Mouse (Mus musculus): ENCODE measurements around the gene Cox8a.

DNA sequence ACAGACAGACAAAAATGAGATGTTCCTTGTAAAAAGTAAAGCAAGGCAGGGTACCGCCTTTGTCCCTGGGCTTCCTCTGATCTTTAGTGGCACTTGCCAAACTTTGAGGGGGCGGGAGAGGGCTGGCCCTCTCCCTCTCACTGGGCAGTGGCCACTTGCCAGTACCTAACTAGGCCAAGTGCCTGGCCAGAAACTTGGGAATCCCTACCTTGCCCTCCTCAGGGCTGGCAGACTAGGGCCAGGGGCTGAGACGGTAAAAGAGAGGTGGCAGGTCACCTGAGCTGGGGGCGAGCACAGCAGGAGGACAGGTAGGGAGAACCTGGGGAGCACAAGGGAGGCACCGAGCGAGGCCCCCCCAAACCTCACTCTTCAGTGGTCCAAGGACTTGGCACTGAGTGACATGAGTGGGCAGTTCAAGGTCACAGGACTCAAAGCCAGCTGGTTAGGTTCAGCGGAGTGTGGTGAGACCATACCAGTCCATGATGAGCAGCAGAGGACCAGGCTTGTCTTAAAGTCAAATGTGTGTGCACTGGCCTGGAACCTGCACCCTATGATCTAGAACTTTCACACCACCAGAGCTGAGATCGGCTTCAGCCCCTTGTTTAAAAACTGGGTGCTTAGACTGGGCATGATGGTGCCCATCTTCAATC is 36.5 kb downstream of the Cox8a start:
- no peak for TF ChIP-seq POLR2A (IDR thresholded peaks at IDR 0.05; ENCODE audit: borderline replicate concordance, low read depth, low read length)
- no peak for TF ChIP-seq CTCF (IDR thresholded peaks at IDR 0.05; ENCODE audit: low read depth, low read length)

Measured in bone marrow macrophage, adult 2 months (primary cell).